Mouse (Mus musculus): ENCODE results near the gene Hgfac. TPM values are rescaled to one million over a fixed set of nuclear protein-coding genes. Genes with fewer than 3 reads are reported as not detected.

Gene Hgfac
- 1 to 10 TPM in 1 of 4 experiments, under 1 TPM in 3; 0.30 to 1.7 (median 0.72) TPM for total RNA-seq (2022)

DNA sequence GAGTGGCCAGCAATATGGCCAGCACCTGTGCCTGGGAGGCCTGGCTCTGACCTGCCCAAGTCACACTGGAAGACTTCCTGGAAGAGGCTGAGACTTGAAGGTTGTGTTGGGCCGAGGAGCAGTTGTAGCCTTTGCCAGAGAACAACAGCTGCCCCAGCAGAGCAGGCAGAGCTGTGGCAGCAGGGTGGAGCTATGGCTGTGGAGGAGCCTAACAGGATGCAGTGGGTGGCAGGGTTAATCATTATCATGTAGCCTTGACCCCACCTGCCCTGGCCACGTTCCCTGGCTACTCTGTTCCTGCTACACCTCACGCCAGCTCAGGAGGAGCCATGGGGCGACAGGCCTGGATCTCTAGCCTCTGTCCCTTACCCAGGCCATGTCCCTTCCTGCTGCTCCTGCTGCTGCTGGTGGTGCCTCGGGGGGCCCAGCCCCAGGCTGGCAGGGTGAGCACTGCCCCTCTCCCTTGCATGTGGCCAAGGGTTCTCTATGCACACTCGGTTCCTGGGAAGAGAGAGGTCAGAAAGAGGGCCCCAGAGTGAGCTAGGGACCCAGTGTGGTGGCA is at the start of gene Hgfac:
Gene Hgfac (plus strand): TSS at position 242 of the 562 bp plus-strand sequence.
- DNase-seq: no peak

DNA sequence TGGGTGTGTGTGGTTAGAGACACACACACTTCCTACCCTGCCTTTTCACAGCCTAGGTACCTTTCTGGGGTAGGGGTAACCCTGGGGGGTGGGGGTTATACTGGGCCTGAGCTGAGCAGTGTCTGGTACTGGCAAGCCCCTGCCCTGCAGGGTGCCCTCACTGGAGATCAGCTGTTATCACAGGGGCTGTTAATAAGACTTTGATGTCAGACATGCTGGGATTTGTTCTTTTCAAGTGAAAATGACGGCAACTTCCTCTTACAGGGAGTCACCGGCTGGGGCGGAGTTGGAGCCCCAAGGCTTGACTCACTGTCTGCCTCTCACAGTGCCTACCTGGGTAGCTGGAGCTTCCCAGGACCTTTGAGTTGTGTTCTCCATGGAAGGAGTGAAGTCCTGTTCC is 42.6 kb upstream of the Hgfac start:
- DNase-seq: no peak

DNA sequence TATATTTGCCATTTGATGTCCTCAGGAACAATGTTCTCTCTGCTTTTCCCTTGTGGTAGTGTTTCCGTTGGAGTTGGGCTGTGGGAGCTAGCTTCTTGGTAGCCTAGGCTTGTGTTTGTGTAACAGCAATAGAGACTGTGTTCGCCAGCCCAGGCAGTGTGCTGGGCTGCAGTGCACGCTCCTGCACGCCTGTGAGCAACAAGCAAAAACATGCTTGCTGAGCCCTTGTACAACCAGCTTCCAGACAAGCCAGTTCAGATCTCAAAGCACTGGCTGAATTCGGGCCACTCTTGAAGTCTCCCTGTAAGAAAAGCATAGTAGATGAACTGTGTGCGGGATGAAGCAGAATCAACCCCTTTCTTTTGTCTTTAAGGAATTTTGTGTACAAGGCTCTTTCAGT is 42.0 kb upstream of the Hgfac start:
- no peak for DNase-seq

DNA sequence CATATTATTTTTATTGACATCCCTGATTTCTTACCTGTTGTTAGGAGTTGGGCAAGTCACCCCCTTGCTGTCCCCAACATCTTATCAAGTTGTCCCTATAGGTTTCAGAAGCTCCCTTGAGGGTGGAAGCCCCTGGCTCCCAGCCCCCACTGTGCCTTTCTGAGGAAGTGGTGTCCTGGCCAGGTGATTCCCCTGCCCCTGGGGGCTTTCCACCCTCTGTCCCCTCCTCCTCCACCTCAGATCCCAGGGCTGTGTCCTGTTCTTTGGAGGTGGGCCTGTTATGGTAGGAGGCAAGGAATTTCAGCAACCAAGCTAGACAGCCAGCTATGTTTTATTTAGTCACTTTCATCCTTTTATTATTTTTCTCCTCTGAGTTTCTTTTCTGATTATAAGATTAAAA is 41.0 kb upstream of the Hgfac start:
- no peak for DNase-seq

DNA sequence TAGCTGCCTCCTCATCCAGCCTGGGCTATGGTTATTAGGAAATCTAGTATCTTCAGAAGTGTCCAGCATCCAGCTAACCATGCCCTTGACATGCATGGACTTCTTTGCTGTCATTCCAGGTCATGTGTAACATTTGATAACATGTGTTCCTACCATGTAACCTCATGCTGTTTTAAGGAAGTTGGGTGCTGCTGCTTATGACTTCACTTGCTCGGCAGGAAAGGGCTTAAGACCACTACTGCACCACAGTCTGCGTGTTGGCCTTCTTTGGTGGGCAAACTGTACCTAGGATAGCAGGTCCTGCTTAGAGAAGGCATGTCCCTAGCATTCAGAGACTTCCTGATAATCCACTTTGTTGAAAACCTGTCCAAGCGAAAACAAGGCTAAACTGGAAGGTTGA is 40.2 kb upstream of the Hgfac start:
- DNase-seq: no peak

DNA sequence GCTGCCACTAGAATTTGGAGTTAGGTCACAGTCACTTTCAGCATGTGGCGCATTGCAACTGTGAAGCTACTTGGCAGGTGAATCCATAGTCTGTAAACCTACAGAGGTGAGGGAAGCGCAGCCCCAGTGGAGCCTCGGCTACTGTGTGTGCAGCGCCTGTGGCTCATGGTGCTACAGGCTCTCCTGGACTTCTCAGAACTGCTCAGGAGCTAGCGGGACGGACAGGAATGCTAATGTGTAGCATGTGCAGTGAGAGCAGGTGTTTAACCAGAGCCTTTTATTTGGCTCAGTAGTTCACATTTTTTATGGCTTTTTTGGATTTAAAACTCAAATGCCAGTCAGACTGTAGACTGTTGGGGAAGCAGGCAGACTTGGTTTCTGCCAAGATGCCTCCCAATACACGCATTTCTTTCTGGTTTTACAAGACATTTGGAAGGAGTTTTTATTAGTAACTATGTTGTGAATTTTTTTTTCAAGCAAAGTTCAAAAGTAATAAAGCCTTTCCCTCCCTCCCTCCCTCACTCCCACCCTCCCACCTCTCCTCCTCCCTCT is 37.6 kb upstream of the Hgfac start:
- no peak for DNase-seq

DNA sequence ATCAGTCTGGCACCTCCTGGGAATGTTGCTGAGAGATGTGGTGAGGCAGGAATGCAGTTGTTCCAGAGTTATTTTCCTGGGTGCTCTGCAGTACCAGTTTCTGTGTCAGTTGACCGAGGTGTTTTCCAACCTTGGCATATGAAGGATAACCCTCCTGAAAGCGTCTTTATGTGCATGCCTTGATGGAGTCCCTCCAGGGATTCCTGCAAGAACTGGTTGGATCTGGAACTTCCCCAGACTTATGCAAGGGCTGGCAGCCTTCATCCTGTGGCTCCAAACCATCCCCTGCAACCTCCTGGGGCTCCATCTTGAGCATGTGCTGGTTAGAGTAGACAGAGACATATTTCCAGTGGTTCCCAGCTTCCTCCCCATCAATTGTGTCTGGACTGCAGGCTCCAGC is 36.5 kb upstream of the Hgfac start:
- DNase-seq: no peak

DNA sequence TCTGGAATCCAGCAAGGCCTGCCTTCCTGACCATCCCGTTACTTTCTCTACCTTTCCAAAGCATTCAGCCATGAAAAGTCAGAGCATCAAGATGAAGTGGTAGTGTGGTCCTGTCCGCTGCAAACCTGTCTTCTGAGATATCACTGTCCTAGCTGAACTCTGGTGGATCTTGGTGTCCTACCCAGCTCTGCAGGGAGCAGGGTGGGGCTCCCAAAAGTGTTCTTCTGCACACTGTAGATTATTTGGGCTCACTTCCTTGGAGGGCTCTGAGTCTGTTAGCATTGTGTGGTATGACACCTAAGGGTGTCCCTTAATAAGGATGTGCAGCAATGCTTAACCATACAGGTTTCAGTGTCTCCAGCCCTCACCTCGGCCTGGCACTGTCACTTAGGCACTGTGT is 35.6 kb upstream of the Hgfac start:
- no peak for DNase-seq

DNA sequence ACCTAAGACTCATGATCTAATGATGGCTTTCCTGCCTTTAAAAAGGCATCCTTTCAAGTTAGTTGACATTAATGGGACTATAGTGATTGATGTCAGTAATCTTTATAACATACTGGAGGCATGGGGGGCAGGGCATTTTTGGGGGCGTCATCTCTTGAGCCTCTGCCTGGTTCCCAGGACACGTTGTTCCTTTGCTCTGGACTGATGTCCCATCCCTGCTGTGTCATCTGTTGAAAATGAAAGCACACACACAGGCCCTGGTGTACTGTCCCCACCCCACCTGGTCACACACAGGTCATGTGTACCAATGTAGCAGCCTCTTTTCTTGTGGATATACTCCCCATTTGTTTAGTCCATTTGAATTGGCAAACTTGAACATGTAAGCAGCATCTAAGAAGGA is 34.7 kb upstream of the Hgfac start:
- no peak for DNase-seq

DNA sequence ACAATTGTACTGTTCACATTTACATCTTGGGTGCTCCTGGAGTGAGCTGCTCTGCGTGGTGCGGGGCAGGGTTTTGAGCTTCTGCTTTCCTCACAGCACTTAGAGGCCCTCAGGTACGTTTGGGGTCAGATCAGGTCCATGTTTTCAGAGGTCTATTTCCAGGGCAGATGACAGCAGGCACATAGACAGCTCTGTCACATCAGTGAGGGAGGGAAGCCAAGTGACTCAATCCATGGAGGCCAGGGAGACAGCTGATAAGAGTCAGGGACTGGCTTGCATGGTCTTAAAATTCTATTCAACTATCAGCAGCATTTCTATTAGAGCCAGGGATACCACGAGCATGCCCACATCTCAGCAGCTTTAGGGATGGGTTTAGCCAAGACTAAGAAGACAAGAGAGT is 32.1 kb upstream of the Hgfac start:
- DNase-seq: peak; percentile 55

DNA sequence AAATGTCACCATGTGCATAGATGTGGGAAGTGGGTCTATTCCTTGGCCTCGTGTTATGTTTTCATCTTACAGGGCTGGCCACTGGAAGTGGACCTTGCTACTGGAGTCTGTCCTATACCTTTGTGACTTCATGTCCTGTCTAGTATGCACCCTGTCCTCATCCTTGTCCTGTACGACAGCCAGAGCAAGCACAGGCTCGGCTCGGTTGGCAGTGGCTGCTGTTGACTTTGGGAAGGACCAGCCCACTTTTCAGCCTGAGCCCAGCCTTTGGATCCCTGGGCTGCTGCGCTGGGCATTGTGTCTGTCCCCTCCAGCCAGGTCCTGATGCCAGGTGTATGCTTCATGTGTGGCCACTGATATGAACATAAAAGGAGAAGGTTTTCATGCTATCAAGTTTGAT is 30.7 kb upstream of the Hgfac start:
- DNase-seq: no peak

DNA sequence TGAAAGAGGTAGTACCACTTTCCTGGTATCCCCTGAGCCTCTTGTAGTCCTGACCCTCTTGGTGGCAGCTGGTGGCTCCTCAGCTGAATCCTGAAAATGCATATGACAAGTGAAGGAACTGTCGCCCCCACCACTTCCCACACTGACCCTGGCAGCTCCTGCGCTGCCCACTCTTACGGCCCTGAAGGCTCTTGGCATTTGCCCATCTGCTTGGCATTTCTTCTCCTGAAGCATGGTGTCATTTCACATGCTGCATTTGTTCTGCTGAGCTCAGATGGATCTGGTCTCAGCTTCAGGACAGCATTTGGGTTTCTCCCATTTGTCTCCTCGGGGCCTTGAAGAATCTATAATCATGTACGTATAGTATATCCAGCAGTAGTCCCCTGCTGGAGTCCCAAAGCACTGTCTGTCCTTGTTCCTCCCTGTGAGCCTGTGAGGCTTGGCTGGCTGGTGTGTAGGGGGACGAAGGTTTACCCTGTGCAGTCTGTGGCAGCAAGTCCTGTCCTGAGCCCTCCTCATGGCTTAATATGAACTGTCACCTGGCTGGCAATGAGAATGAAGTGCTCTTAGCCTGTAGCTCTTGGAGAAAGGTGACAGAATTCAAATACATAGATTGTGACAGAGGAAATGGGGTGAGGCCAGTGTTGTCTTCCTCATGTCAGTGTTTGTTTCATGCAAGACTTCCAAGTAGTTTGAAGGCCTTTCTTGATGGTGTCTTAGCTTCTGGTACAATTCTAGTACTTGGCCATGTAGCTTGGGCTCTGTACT is 30.0 kb upstream of the Hgfac start:
- DNase-seq: no peak

DNA sequence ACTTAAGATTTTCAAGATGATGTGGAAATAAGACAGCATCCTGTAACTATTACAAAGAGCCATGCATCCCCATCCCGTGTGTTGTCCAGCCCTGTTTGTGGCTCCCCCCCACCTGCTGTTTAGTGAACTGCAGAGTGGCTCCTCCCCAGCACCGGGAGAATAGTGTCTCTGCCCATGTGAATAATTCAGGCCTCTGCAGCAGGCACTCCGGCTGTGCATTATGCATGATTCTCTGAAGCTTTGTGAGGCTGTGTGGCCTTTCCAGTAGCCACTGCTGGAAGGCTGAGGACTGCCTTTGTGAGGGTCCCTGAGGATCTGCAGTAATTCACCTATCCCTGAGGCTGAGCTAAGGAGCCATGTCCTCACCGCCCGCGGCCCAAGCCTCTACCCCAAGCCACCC is 27.3 kb upstream of the Hgfac start:
- no peak for DNase-seq

DNA sequence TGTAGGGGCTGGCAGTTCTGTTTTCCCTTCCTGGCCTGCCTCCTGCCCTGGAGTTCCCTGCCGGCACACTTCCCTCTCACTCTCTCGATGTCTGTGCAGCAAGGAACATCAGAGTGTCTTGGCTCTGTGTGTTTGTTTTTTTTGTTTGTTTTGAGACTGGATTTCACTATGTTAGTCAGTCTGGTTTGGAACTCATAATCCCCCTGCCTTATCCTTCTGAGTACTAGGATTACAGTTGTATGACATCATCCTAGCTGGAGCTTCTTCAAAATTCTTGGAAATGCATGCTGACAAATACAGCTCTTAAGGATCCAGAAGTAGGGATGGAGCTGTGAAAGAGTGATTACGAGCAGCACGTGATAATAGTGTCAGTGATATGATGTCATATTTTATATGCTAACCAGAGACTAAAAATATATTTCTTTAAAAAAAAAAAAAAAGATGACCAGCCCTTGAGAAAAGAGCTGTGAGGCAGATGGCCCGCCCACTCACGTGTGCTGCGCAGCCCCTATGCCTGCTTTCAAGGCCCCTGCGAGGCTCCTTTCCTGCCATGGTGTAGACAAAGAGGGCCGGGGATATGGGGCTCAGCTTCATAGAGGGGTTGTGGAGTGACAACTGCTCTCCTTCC is 21.5 kb upstream of the Hgfac start:
- no peak for DNase-seq

DNA sequence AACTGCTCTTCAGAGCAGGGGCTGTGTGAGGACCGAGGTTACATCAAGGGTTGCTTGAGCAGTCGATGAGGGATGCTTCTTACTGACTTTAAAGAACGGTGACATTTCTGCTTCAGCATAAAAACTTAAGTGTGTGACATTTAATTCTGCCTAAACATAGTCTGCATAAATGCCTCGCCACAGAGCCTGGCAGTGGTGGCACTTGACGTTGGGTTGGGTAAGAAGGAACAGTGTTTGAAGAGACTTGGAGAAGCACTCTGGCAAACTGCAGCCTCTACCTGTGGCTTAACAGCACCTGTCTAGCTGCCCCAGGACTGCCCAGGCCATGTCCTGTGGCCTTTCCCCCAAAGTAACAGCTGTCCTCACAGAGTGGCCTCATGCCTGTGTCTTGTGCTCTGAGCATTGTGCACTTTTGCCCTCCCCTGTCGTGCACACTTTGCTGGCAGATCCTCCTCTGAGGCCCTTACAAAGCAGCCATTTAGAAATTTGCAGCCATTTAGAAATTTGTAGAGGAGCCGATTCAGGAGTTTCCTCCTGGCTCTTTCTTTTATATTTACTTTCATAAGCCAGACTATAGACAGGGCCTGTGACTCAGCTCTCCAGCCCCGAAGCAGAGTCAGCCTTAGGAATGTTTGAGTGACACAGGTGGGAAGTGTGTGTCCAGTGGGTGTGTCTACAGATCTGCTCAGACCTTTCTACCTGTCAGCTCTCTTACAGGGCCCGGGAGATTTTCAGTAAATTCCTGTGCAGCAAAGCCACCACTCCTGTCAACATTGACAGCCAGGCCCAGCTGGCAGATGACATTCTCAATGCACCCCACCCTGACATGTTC is 20.7 kb upstream of the Hgfac start:
- no peak for DNase-seq

DNA sequence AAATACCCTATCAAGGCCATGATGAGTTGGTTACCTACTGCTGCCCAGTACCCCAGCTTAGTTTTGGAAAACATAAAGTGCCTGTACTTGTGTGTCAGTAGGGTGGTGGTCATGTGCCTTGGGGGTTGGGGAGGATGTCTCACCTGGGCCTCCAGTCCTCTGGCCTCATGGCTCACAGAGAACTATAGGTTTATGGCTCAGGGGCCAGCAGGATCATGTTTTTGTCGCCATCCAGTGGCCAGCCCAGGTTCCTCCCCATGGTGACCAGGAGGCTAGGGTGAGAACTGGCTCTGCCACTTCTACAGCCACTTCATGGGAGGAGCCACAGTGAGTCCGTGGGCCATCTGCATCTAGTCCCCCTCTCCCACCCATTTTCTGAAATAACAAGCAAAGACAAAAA is 16.3 kb upstream of the Hgfac start:
- DNase-seq: peak; percentile 27

DNA sequence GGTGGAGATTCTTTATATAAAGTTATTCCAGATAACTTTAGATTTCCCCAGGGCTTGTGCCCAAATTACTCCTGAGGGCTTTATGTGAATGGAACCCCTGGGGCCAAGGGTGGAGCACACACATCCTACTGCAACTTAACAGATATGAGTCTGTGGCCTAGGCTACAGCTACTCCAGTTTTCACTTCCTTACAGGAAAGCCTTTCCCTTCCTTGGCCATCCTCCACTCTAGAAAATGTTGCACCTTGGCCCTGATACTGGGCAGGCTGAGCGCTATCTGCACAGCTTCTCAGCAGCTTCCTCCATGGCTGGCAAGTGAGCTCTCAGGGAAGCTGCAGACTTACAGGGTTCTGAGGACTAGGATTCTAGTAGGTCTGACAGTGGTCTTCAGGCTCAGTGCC is 12.0 kb upstream of the Hgfac start:
- DNase-seq: no peak

DNA sequence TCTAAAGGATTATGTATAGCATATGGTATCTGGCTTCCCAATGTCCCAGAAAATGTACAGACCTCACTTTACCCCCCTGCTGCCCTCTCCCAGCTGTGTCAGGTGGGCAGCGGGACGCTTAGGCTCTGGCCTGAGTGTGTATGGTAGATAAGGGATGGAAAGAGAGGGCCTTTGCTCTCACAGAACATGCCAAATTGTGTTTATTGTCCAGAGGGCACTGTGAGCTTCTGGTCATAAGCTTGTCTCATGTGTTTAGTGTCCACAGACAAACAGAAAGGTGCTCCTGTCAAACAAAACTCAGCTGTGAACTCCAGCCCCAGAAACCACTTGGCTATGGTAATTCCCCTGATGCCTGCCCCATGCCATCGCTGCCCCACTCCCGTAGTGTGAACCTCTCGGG is 11.6 kb upstream of the Hgfac start:
- DNase-seq: no peak

DNA sequence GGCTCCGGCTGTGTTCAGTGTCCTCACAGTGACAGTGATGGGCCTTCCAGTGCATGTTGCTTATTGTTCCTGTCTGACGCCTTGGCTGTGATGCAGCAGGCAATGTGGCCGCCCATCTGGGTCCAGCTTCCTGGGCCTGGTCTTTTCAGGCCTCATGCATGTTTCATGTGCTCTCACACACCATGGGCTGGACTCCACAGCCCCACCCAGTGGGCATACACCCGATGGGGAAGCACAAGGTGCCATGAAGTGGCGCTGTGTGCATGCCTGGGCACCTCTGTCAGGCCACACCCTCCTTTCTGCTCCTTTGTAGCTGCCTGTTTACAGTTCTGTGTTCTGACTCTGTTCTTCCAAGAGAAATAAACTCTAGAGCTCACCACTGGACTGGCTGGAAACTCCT is 8.2 kb upstream of the Hgfac start:
- DNase-seq: no peak

DNA sequence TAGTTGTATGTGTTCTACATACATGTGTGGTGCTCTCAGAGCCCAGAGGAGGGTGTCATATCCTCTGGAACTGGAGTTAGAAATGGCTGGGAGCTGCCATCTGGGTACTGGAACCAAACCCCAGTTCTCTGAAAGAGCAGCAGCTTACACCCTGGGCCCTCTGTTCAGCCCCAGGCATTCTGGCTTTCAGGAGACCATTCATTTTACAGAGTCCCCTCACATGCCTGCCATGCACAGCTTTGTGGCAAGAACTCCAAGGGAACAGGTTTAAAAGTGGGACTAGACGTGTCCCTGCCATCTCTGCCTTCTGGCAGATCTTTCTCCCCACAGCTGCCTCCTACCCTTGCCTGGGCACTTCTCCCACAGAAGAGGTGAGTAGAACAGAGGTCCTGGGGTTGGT is 7.7 kb upstream of the Hgfac start:
- DNase-seq: no peak

DNA sequence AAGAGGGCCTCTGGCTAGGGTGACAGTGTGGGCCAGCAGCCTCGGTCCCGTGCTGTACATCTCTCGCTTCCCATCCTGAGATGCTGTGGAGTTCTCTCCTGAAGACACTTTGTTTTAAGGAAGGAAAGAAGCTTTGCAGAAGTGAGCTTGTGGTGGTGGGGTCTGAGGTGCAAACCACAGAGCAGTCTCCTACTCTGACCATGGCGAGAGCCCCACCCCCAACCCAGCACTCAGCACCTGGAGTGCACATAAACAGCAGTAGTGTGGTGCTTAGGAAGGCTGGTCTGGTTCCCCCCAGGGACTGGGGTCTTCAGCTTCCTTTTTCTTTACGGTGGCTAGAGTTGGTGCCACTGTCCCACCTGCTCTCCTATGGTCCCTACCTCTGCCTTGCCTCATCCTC is 6.2 kb upstream of the Hgfac start:
- DNase-seq: no peak

DNA sequence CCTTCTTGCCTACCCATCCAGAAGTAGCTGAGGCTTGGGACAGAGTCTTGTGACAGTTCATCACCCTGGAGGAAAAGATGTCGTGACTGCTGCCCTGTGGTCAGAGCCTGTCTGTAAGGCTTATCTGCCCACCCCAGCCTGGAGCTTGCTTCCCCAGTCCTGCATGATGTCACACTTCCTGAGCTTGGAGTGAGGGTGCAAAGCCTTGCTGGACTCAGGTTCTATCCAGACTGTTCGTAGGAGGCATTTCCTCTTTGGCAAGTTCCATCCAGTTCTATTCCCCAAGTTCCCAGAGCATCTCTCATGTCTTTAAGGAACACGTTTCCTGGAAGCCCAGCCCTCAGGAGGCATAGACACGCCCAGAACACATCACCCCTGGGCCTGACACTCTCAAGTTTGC is 5.5 kb upstream of the Hgfac start:
- no peak for DNase-seq

DNA sequence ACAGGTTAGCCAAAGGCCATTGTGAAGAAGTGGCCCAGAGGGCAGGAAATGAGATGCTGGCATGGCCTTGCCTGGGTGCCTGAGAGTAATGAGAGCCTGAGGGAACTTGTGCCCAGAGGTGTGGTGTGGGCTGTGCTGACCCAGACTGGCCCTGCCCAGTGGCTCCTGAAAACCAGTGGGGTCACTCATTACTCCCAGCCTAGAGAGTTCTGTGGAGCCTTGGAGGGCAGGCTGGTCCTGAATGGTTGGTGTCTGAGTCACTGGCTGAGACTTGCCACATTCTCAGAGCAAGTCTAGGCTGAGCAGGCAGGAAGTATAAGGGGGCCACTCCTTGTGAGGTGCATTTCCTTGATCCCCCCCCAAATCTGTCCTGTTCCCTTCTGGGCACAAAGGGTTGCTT is 3.9 kb upstream of the Hgfac start:
- no peak for DNase-seq

All from adrenal gland, adult 8-10 months (tissue).